Mouse (Mus musculus) midbrain, postnatal 0 days (tissue): ENCODE results near the gene Zfp84. TPM values are rescaled to one million over a fixed set of nuclear protein-coding genes. Genes with fewer than 3 reads are reported as not detected.
A peak's percentile ranks its signal among the peaks of the same experiment; 100 is the strongest.

Experiments
- ATAC-seq: fragments of 200-750 bp; cut with Nextera tagmentation; 2 replicates; pipeline ENCODE4 v1.8.0; 2017; ENCODE audit warnings: moderate number of reproducible peaks, mild to moderate bottlenecking, moderate TSS enrichment, moderate library complexity; ENCODE audit not compliant: low FRiP score
- DNase-seq: peaks from one replicate; pipeline ENCODE4 v3.0.0-alpha.2; 2015; ENCODE audit warnings: low spot score
- H3K27ac ChIP-seq: fragments of 300-500 bp; sonication (generic); 2 replicates; pipeline ENCODE4 v1.5.1; 2014; ENCODE audit warnings: low read depth, mild to moderate bottlenecking, low read length, mixed read lengths
- H3K27me3 ChIP-seq: fragments of 300-500 bp; sonication (generic); 2 replicates; pipeline ENCODE4 v1.6.1; 2014; ENCODE audit warnings: low read length, control low read depth, mixed read lengths; ENCODE audit not compliant: insufficient read depth
- H3K36me3 ChIP-seq: fragments of 300-500 bp; sonication (generic); 2 replicates; pipeline ENCODE4 v1.6.1; 2014; ENCODE audit warnings: low read length, control low read depth, mixed read lengths; ENCODE audit not compliant: insufficient read depth
- H3K4me1 ChIP-seq: fragments of 300-500 bp; sonication (generic); 2 replicates; pipeline ENCODE4 v1.6.1; 2014; ENCODE audit warnings: mild to moderate bottlenecking, control low read depth, antibody characterized with exemption, low read length, mixed read lengths; ENCODE audit not compliant: insufficient read depth
- H3K4me2 ChIP-seq: fragments of 300-500 bp; sonication (generic); 2 replicates; pipeline ENCODE4 v1.6.1; 2014; ENCODE audit warnings: low read depth, mild to moderate bottlenecking, low read length, mixed read lengths; ENCODE audit not compliant: poor library complexity, severe bottlenecking
- H3K4me3 ChIP-seq: fragments of 300-500 bp; sonication (generic); 2 replicates; pipeline ENCODE4 v1.5.1; 2014; ENCODE audit warnings: low read depth, mild to moderate bottlenecking, low read length, moderate library complexity
- H3K9ac ChIP-seq: fragments of 300-500 bp; sonication (generic); replicated peaks from 2 replicates; pipeline ENCODE4 v1.6.1; 2014; ENCODE audit warnings: mild to moderate bottlenecking, low read length, moderate library complexity, mixed read lengths; ENCODE audit not compliant: poor library complexity, severe bottlenecking
- H3K9me3 ChIP-seq: fragments of 300-500 bp; sonication (generic); 2 replicates; pipeline ENCODE4 v1.6.1; 2016; ENCODE audit warnings: low read length, control low read depth
- CTCF ChIP-seq: IDR thresholded peaks from 2 replicates; pipeline ENCODE4 v1.5.1; 2016; ENCODE audit warnings: antibody characterized with exemption, mild to moderate bottlenecking
- WGBS: fragments of 180-500 bp; shearing (Covaris S2); extraction: QIAGEN DNeasy Blood & Tissue Kit; methylation state at CpG from one replicate; pipeline ENCODE4 v1.1.7; 2014; 5-methylcytosine and 5-hydroxymethylcytosine counted together
- microRNA counts: library from miRNA; unstranded; fragments of <30 nt; microRNA quantifications from one replicate; lab custom pipeline; 2015
- microRNA-seq: library from miRNA; unstranded; fragments of <30 nt; microRNA quantifications from one replicate; pipeline ENCODE4, GENCODE M21; 2016; ENCODE audit warnings: borderline number of aligned reads
- polyA plus RNA-seq: library from polyadenylated mRNA; unstranded; fragments of >200 nt; fragmentation: Nextera tagmentation; extraction: Ambion mirVana; gene quantifications from 2 replicates; pipeline ENCODE4 v1.2.1, GENCODE M21; 2015
- total RNA-seq: library from RNA; depleted of rRNA; stranded (reverse); fragments of >200 nt; gene quantifications from 2 replicates; pipeline ENCODE4 v1.2.3, GENCODE M21; 2014; rRNA removed

Gene Zfp84
- total and polyA plus RNA-seq, 2 experiments from 2014 or later = 5.9 to 11.8 TPM

DNA sequence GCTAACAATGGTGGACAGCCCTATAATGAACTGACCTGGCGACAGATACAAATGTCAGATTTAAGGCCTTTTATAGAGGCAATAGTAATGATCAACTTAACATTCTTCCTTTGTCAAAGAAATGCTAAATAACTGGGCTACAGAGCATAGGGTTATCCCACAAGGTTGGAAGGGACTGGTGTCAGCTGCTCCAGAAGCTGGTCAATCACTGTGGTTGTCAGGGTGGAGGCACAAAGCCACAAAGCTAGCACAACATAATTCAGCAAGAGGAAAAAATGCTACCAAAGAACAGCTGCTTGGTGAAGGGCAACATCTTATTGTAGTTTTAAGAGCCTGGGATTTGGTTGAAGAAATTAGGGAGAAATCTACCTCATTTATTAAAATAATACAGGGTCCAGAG lies 43.9 kb downstream of the Zfp84 start:
- Histone ChIP-seq H3K27ac (no peak overlapping the region), H3K4me2 (no peak overlapping the region), H3K9me3 (no peaks in the 10 kb centered on the region), H3K4me3 (no peak overlapping the region), H3K27me3 (no peaks in the 10 kb centered on the region), H3K4me1 (peaks cover 14% of the 10 kb centered on the region), H3K36me3 (no peaks in the 10 kb centered on the region), H3K9ac (no peak overlapping the region)
- DNase-seq = no peak
- ATAC-seq = no peak
- 98% methylated on average over 1 of the region's 1 CpGs for WGBS
- TF ChIP-seq CTCF = no peak

DNA sequence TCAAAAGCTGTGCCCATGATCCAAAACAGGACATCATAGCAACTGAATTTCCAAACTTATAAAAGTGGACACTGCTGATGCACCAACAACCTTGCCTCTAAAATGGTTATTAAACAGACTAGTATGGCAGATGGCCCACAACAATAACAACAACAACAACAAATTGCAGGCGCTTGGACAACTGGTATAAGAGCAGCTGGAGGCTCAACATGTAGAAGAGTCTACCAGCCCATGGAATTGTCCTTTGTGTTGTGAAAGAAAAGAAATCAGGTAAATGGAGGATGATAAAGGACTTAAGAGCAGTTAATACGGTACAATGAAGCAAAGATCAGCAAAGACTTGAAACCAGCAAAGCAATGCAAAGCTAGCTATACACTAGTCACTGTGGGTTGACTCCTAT lies 46.0 kb downstream of the Zfp84 start:
- H3K27ac ChIP-seq = no peak overlapping the region
- H3K36me3 ChIP-seq = no peaks in the 10 kb centered on the region
- WGBS = 93% methylated on average over 2 of the region's 2 CpGs
- H3K4me3 ChIP-seq = peak overlapping the region; percentile 46
- H3K9ac ChIP-seq = no peak overlapping the region
- H3K4me2 ChIP-seq = peak overlapping the region; percentile 59
- DNase-seq = no peak
- ATAC-seq = no peak
- no peaks in the 10 kb centered on the region for H3K9me3 ChIP-seq
- no peak for TF ChIP-seq CTCF
- H3K4me1 ChIP-seq = peaks cover 21% of the 10 kb centered on the region
- no peaks in the 10 kb centered on the region for H3K27me3 ChIP-seq

DNA sequence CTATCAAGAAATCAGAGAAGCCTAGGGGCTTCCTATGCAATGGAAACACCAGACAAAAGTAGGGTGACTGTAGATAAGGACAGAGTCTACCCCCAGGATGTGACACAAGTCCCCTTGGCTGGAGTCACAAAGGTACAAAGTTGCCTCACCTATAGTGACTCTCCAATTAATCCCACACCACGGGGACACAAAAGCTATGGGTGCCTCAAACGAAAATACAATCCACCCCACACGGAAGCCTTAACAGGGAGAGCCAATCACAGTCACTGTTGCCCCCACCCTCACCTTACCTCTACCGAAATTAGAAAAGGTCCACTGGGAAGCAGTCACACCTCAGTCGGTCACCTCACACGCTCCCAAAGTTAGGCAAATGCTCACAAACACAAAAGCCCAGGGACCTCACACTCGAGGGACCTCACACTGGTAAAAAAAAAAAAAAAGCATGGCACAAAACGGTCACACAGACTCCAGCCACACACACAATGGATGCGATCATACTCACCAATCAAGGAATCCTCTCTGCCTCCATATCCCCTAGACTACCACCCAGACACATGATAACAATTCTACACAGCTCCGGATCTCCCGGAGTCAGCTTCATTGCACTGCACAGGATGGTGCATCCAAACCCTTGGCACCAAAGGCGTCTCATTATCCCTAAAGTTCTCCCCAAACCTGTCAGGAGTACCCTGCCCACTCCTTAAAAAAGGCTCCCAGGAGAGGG lies 46.9 kb downstream of the Zfp84 start:
- 2% methylated on average over 12 of the region's 12 CpGs for WGBS
- DNase-seq = peak; percentile 30
- no peaks in the 10 kb centered on the region for H3K9me3 ChIP-seq

DNA sequence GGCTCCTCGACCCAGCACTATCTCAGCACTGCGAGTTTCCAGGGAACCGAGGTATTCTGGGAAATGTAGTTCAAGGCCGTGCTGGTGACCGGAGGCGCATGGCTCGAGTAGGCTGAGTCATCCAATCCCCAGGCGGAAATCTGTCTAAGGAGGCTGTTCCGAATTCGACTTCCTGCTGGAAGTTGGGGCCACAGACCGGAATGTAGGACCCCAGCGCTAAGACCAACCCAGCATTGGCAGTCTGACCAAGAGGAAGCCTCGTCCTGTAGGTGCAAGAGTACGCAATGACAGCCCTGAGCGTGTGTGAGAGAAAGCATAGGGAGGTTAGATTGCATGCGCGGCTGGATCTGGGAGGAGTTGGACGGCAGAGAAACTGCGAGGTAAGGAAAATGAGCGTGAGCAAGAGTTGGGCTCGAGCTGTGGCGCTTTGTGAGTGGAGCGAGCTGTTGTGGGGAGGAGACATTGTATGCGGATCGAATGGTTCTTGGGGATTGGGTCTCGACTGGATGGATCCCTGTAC lies 47.6 kb downstream of the Zfp84 start, which contains the start of gene Zfp790:
Gene Zfp790 (plus strand): TSS at position 205 of the 520 bp plus-strand sequence.
- WGBS = under 1% methylated on average over 26 of the region's 26 CpGs
- Histone ChIP-seq H3K4me2 (peak within 1 kb of the TSS; percentile 59), H3K36me3 (no peaks in the 10 kb centered on the region), H3K4me3 (peak within 1 kb of the TSS; percentile 46), H3K9me3 (no peaks in the 10 kb centered on the region), H3K27me3 (no peaks in the 10 kb centered on the region), H3K9ac (peak within 1 kb of the TSS; percentile 65), H3K27ac (peak within 1 kb of the TSS; percentile 79), H3K4me1 (peaks cover 23% of the 10 kb centered on the region)
- ATAC-seq (peak; percentile 94), DNase-seq (peak; percentile 98)
- no peak; the same call in 1 of the 2 replicates for TF ChIP-seq CTCF

More for the DNA sequence above, 46.9 kb downstream of the Zfp84 start:
- Histone ChIP-seq H3K4me3 (peak overlapping the region; percentile 46), H3K27ac (peak overlapping the region; percentile 79), H3K9ac (peak overlapping the region; percentile 65), H3K4me2 (peak overlapping the region; percentile 59), H3K27me3 (no peaks in the 10 kb centered on the region), H3K36me3 (no peaks in the 10 kb centered on the region), H3K4me1 (peaks cover 23% of the 10 kb centered on the region)
- no peak for TF ChIP-seq CTCF
- ATAC-seq = peak; percentile 58; the same call in 1 of the 2 replicates

DNA sequence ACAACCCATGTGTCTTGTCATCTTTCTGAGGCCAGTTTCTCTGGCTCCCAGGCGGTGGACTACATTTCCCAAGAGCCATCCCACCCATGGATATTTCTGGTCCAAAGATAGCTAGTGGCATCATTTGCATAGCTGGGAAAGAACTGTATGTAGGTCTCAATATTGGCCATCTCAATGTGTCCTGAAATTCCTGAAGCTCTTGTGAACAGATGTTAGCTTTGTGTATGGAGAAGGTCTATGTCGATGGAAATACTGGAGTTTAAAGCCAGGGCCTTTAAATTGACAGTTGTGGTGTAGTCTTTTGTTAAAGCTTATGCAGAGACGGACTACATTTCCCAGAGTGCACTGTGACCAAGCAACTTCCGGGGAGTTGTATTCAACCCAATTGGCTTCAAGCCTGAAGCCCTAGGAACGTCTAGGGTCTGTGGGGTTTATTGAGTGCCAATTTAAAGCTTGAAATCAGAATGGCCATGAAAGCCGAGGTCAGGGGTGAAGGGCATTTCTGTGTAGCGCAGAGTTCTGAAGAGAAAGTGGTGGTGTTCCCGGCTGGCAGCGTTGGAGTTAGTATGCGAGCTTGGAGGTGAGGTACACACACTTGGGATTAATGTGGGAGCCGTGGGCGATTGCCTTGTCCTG lies 50.4 kb downstream of the Zfp84 start:
- Histone ChIP-seq H3K36me3 (peaks cover 2% of the 10 kb centered on the region; the same call in 1 of the 2 replicates), H3K27ac (peak overlapping the region; percentile 80), H3K27me3 (no peaks in the 10 kb centered on the region), H3K9ac (peak overlapping the region; percentile 57), H3K4me3 (peak overlapping the region; percentile 53), H3K4me1 (peaks cover 23% of the 10 kb centered on the region), H3K9me3 (no peaks in the 10 kb centered on the region), H3K4me2 (peak overlapping the region; percentile 64)
- peak; percentile 95 for DNase-seq
- 1% methylated on average over 12 of the region's 12 CpGs for WGBS
- no peak for TF ChIP-seq CTCF
- ATAC-seq = peak; percentile 71

DNA sequence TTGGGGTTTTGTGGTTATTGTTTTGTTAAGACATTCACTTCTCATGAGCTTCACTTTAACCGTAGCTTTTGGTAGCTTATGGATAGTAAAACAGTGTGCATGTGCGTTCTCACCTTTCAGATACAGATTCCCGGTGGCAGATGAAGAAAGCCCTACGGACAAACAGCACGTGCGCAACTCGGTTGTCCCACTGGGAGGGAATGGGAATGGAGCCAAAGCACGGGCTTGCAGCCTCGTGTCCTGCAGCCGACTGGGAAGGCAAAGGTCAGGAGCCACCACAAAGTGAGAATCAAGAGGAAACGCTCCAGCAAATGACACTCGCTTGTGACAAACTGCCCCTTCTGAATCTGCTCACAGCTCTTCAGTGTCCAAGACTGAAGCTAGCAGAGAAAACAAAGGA lies 59.6 kb downstream of the Zfp84 start:
- 92% methylated on average over 12 of the region's 12 CpGs for WGBS
- ATAC-seq (no peak), DNase-seq (no peak)
- Histone ChIP-seq H3K9ac (no peak overlapping the region), H3K4me2 (no peak overlapping the region), H3K27ac (no peak overlapping the region), H3K4me1 (no peaks in the 10 kb centered on the region), H3K27me3 (no peaks in the 10 kb centered on the region), H3K4me3 (no peak overlapping the region), H3K36me3 (peaks cover 58% of the 10 kb centered on the region), H3K9me3 (no peaks in the 10 kb centered on the region; the same call in 1 of the 2 replicates)
- no peak for TF ChIP-seq CTCF

MicroRNAs within 50 kb of the gene (microRNA counts, 519-probe panel; counts per million panel counts)
- microRNA mmu-miR-1964 (lab: Ali Mortazavi, UCI) = 528 counts per million, percentile 58 among the panel's probes with 10 or more counts

Small RNAs within 50 kb of the gene (microRNA-seq; reads per million reads assigned to microRNA genes)
- 2.3 reads per million for gene Mir1964

Other genes starting within 250 kb of the Zfp84 start
- gene Sipa1l3, start 249.9 kb upstream of the Zfp84 start, total RNA-seq = 72.8 and 80.7 TPM in 2 replicates
- 12.9 and 13.9 TPM in 2 replicates for gene Sipa1l3, start 249.9 kb upstream of the Zfp84 start, polyA plus RNA-seq
- 0.24 and 0.99 TPM in 2 replicates for gene Catsperg2, start 41.5 kb upstream of the Zfp84 start, total RNA-seq
- gene Catsperg2, start 41.5 kb upstream of the Zfp84 start, polyA plus RNA-seq = 0.34 and 0.41 TPM in 2 replicates
- 11.5 and 12.2 TPM in 2 replicates for gene Zfp30, start 15.4 kb downstream of the Zfp84 start, total RNA-seq
- gene Zfp30, start 15.4 kb downstream of the Zfp84 start, polyA plus RNA-seq = 12.5 and 13.2 TPM in 2 replicates
- 10.7 and 16.3 TPM in 2 replicates for gene Zfp790, start 47.6 kb downstream of the Zfp84 start, total RNA-seq
- gene Zfp790, start 47.6 kb downstream of the Zfp84 start, polyA plus RNA-seq = 11.7 and 11.9 TPM in 2 replicates
- 11.7 and 12.3 TPM in 2 replicates for gene Zfp940, start 85.1 kb downstream of the Zfp84 start, total RNA-seq
- gene Zfp940, start 85.1 kb downstream of the Zfp84 start, polyA plus RNA-seq = 12.7 and 13.1 TPM in 2 replicates
- 20.4 and 24.5 TPM in 2 replicates for gene Zfp420, start 91.4 kb downstream of the Zfp84 start, total RNA-seq
- gene Zfp420, start 91.4 kb downstream of the Zfp84 start, polyA plus RNA-seq = 14.7 and 16.2 TPM in 2 replicates
- gene Zfp27, start 138.0 kb downstream of the Zfp84 start, total RNA-seq = 15.7 and 18.0 TPM in 2 replicates
- gene Zfp27, start 138.0 kb downstream of the Zfp84 start, polyA plus RNA-seq = 7.9 and 8.5 TPM in 2 replicates
- gene Zfp383, start 139.7 kb downstream of the Zfp84 start, total RNA-seq = 6.6 and 7.9 TPM in 2 replicates
- 5.4 and 5.8 TPM in 2 replicates for gene Zfp383, start 139.7 kb downstream of the Zfp84 start, polyA plus RNA-seq
- gene Zfp74, start 185.5 kb downstream of the Zfp84 start, total RNA-seq = 12.8 and 13.3 TPM in 2 replicates
- 15.9 and 17.1 TPM in 2 replicates for gene Zfp74, start 185.5 kb downstream of the Zfp84 start, polyA plus RNA-seq
- 8.2 and 12.6 TPM in 2 replicates for gene Zfp568, start 215.4 kb downstream of the Zfp84 start, total RNA-seq
- gene Zfp568, start 215.4 kb downstream of the Zfp84 start, polyA plus RNA-seq = 2.0 and 2.5 TPM in 2 replicates